Mouse (Mus musculus) MEL (cell line): ENCODE data around the gene Clasrp. TPM values are rescaled to one million over a fixed set of nuclear protein-coding genes. Genes with fewer than 3 reads are reported as not detected.

Source experiments
- DNase-seq: peaks from one replicate; pipeline ENCODE4 v3.0.0; 2011; ENCODE audit warnings: low read depth, low spot score
- H3K27ac ChIP-seq: 2 replicates; pipeline ENCODE4 v1.5.1; 2012; ENCODE audit warnings: low read depth, mild to moderate bottlenecking, control low read depth, low read length, moderate library complexity; ENCODE audit not compliant: control insufficient read depth
- H3K27me3 ChIP-seq, 2 experiments: fragments of 150-350 bp in 1 of 2; sonication (generic) in 1 of 2; 2 replicates each; pipeline ENCODE4 v1.6.1; 2012; ENCODE audit warnings: low read length in 2 of 2, mild to moderate bottlenecking in 2 of 2, improper control_type of control experiment in 1 of 2, moderate library complexity in 1 of 2; ENCODE audit not compliant: insufficient read depth in 2 of 2, control insufficient read depth in 1 of 2
- H3K36me3 ChIP-seq, 2 experiments: 2 replicates each; pipeline ENCODE4 v1.6.1; 2012 to 2014; ENCODE audit warnings: low read length in 2 of 2, improper control_type of control experiment in 1 of 2, inconsistent platforms in 1 of 2, mild to moderate bottlenecking in 1 of 2; ENCODE audit not compliant: insufficient read depth in 2 of 2, control insufficient read depth in 1 of 2
- H3K4me1 ChIP-seq, 2 experiments: fragments of 150-350 bp in 1 of 2; sonication (generic) in 1 of 2; 2 replicates each; pipeline ENCODE4 v1.6.1; 2012; ENCODE audit warnings: low read length in 2 of 2, improper control_type of control experiment in 1 of 2, mild to moderate bottlenecking in 1 of 2; ENCODE audit not compliant: insufficient read depth in 2 of 2, control insufficient read depth in 1 of 2
- H3K4me3 ChIP-seq, 2 experiments: fragments of 150-350 bp in 1 of 2; sonication (generic) in 1 of 2; 2 replicates each; pipeline ENCODE4 v1.5.1; 2012; ENCODE audit warnings: low read depth in 2 of 2, low read length in 2 of 2, mild to moderate bottlenecking in 2 of 2, moderate library complexity in 2 of 2, control low read depth in 1 of 2, improper control_type of control experiment in 1 of 2; ENCODE audit not compliant: control insufficient read depth in 1 of 2, insufficient read depth in 1 of 2
- H3K79me2 ChIP-seq: 2 replicates; pipeline ENCODE4 v1.6.1; 2012; ENCODE audit warnings: mild to moderate bottlenecking, low read length, moderate library complexity; ENCODE audit not compliant: control insufficient read depth, poor library complexity, insufficient read depth
- H3K9ac ChIP-seq: 2 replicates; pipeline ENCODE4 v1.6.1; 2012; ENCODE audit warnings: low read depth, mild to moderate bottlenecking, control low read depth, low read length, moderate library complexity; ENCODE audit not compliant: control insufficient read depth, poor library complexity, severe bottlenecking
- H3K9me3 ChIP-seq: fragments of 150-350 bp; sonication (generic); replicated peaks from 2 replicates; pipeline ENCODE4 v1.6.1; 2012; ENCODE audit warnings: mild to moderate bottlenecking, low read length, improper control_type of control experiment, moderate library complexity; ENCODE audit not compliant: insufficient read depth
- CTCF ChIP-seq, 3 experiments: IDR thresholded peaks in 2 of 3; conservative IDR thresholded peaks in 1 of 3; 2 replicates each; pipeline ENCODE4 v1.5.1; 2011 to 2012; ENCODE audit warnings: low read length in 3 of 3, low read depth in 2 of 3, mild to moderate bottlenecking in 2 of 3, improper control_type of control experiment in 1 of 3, inconsistent platforms in 1 of 3, mixed read lengths in 1 of 3, moderate library complexity in 1 of 3; ENCODE audit not compliant: control insufficient read depth in 1 of 3, insufficient read depth in 1 of 3, poor library complexity in 1 of 3, severe bottlenecking in 1 of 3
- MYC ChIP-seq: IDR thresholded peaks from 2 replicates; pipeline ENCODE4 v1.6.1; 2011; ENCODE audit warnings: low read depth, mild to moderate bottlenecking, low read length, improper control_type of control experiment, moderate library complexity
- POLR2A ChIP-seq, 2 experiments: IDR thresholded peaks; 2 replicates each; pipeline ENCODE4 v1.6.1; 2011 to 2012; ENCODE audit warnings: low read length in 2 of 2, mild to moderate bottlenecking in 2 of 2, control low read depth in 1 of 2, improper control_type of control experiment in 1 of 2, low read depth in 1 of 2, moderate library complexity in 1 of 2; ENCODE audit not compliant: control insufficient read depth in 1 of 2, insufficient read depth in 1 of 2, poor library complexity in 1 of 2
- RCOR1 ChIP-seq: IDR thresholded peaks from 2 replicates; pipeline ENCODE4 v1.6.1; 2012; ENCODE audit warnings: low read depth, mild to moderate bottlenecking, inconsistent platforms, low read length, improper control_type of control experiment
- USF1 ChIP-seq: IDR thresholded peaks from 2 replicates; pipeline ENCODE4 v1.6.1; 2014; ENCODE audit warnings: low read depth, mild to moderate bottlenecking, inconsistent platforms, low read length, improper control_type of control experiment, moderate library complexity
- polyA plus RNA-seq, 2 experiments: library from polyadenylated mRNA; stranded (reverse) in 1 of 2; unstranded in 1 of 2; fragments of >175 nt in 1 of 2; fragments of >200 nt in 1 of 2; gene quantifications; 2 replicates each; pipeline versions ENCODE4 v1.2.1 to v1.2.4; 2012; ENCODE audit warnings: low replicate concordance in 2 of 2, low read depth in 1 of 2; ENCODE audit not compliant: insufficient read length in 2 of 2, insufficient read depth in 1 of 2, missing spikeins in 1 of 2
- total RNA-seq: library from RNA; depleted of rRNA; stranded (reverse); fragments of 300-350 nt; gene quantifications from 2 replicates; pipeline ENCODE4 v1.2.3, GENCODE M21; 2012

Gene Clasrp
- total and polyA plus RNA-seq, 3 experiments: 31.1 to 62.2 TPM; not detected in 1

GRCm38 (mm10) chr7:19610969-19611368, 6.7 kb upstream of the Clasrp start:
- Histone ChIP-seq H3K27ac (no peak overlapping the region), H3K4me3 (no peak overlapping the region)
- TF ChIP-seq CTCF (IDR thresholded peaks at IDR 0.05 in 2 of 3, conservative IDR thresholded peaks at IDR 0.05 in 1 of 3; ENCODE audit: control insufficient read depth in 1 of 3, insufficient read depth in 1 of 3, low read depth in 2 of 3, low read length in 3 of 3, poor library complexity in 1 of 3, severe bottlenecking in 1 of 3) (peak; percentile 35 to 46 (median 37)), USF1 (no peak)
- TF ChIP-seq, all 39 proteins: peak for 1
- no peaks in the 10 kb centered on the region for H3K4me1 ChIP-seq
- no peak for DNase-seq
- H3K36me3 ChIP-seq: no peaks in the 10 kb centered on the region
- no peaks in the 10 kb centered on the region for H3K9me3 ChIP-seq
- no peak overlapping the region for H3K9ac ChIP-seq
- H3K79me2 ChIP-seq: no peaks in the 10 kb centered on the region
- H3K27me3 ChIP-seq: no peaks in the 10 kb centered on the region

GRCm38 (mm10) chr7:19609641-19610332, 5.5 kb upstream of the Clasrp start:
- no peak for DNase-seq
- Histone ChIP-seq H3K4me3 (no peak overlapping the region), H3K4me1 (no peaks in the 10 kb centered on the region), H3K9ac (no peak overlapping the region), H3K27ac (no peak overlapping the region), H3K9me3 (no peaks in the 10 kb centered on the region), H3K79me2 (no peaks in the 10 kb centered on the region), H3K36me3 (no peaks in the 10 kb centered on the region), H3K27me3 (no peaks in the 10 kb centered on the region)
- TF ChIP-seq CTCF (IDR thresholded peaks at IDR 0.05 in 2 of 3, conservative IDR thresholded peaks at IDR 0.05 in 1 of 3; ENCODE audit: control insufficient read depth in 1 of 3, insufficient read depth in 1 of 3, low read depth in 2 of 3, low read length in 3 of 3, poor library complexity in 1 of 3, severe bottlenecking in 1 of 3) (0 out of 6 replicates have a peak, but pooled peaks of 1 of the 3 experiments have one; percentile 7), POLR2A (IDR thresholded peaks at IDR 0.05; ENCODE audit: control insufficient read depth in 1 of 2, insufficient read depth in 1 of 2, low read depth in 1 of 2, low read length in 2 of 2, poor library complexity in 1 of 2) (no peak)

- Histone ChIP-seq H3K9ac (no peak overlapping the region), H3K36me3 (peaks cover 0 to 12% of the 10 kb centered on the region in 2 experiments; a peak in 3 of 4 replicates), H3K4me3 (no peak overlapping the region), H3K79me2 (peaks cover 19% of the 10 kb centered on the region), H3K27me3 (no peaks in the 10 kb centered on the region), H3K4me1 (peaks cover 2 to 11% of the 10 kb centered on the region in 2 experiments; a peak in 1 of 4 replicates), H3K9me3 (no peaks in the 10 kb centered on the region), H3K27ac (no peak overlapping the region)
- TF ChIP-seq CTCF (IDR thresholded peaks at IDR 0.05 in 2 of 3, conservative IDR thresholded peaks at IDR 0.05 in 1 of 3; ENCODE audit: control insufficient read depth in 1 of 3, insufficient read depth in 1 of 3, low read depth in 2 of 3, low read length in 3 of 3, poor library complexity in 1 of 3, severe bottlenecking in 1 of 3) (peak in 1 of 3 experiments; percentile 22; a peak in 1 of 6 replicates), MYC (no peak), RCOR1 (no peak)
- no peak for DNase-seq
Measured at GRCm38 (mm10) chr7:19607291-19607690, 3.0 kb upstream of the Clasrp start.
